Mouse (Mus musculus): ENCODE data around the gene Reep6.

Gene Reep6

GRCm38 (mm10) chr10:80314494-80315001 lies 15.2 kb upstream of the Reep6 start:
- no peak for DNase-seq (ENCODE audit: low read depth, low spot score)
- H3K36me3 ChIP-seq (ENCODE audit: control insufficient read depth, insufficient read depth, low read length, poor library complexity, severe bottlenecking) = no peaks in the 10 kb centered on the region; the same call in 1 of the 2 replicates
- no peaks in the 10 kb centered on the region for H3K27me3 ChIP-seq (ENCODE audit: control insufficient read depth, insufficient read depth, low read length, poor library complexity, severe bottlenecking)

- no peaks in the 10 kb centered on the region; the same call in 1 of the 2 replicates for H3K36me3 ChIP-seq (ENCODE audit: control insufficient read depth, insufficient read depth, low read length, poor library complexity, severe bottlenecking)
- H3K27me3 ChIP-seq (ENCODE audit: control insufficient read depth, insufficient read depth, low read length, poor library complexity, severe bottlenecking) = no peaks in the 10 kb centered on the region
- DNase-seq (ENCODE audit: low read depth, low spot score) = no peak
Measured at GRCm38 (mm10) chr10:80315315-80315714, 14.4 kb upstream of the Reep6 start.

DNA sequence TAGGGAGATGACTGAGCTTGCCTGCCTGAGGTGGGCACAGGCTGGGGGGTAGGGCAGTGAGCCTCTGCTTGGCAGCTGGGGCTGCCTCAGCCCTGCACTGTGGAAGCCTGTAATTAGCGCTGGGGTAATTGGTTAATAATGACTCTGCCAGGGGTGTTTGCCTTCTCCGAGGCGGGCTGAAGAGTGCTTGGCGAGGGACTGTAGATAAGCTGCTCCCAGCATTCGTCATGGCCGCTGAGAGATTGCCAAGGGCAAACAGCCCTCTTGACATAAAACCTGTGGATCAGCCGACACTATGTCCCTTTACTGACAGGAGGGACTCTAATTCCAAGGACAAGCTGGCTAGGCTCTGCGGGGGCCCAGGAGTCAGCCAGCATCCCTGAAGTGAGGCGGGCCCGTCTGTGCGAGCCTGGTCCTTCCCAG lies 13.4 kb upstream of the Reep6 start:
- no peaks in the 10 kb centered on the region for H3K27me3 ChIP-seq (ENCODE audit: control insufficient read depth, insufficient read depth, low read length, poor library complexity, severe bottlenecking)
- DNase-seq (ENCODE audit: low read depth, low spot score) = no peak
- no peaks in the 10 kb centered on the region; the same call in 1 of the 2 replicates for H3K36me3 ChIP-seq (ENCODE audit: control insufficient read depth, insufficient read depth, low read length, poor library complexity, severe bottlenecking)

GRCm38 (mm10) chr10:80317011-80317410 lies 12.7 kb upstream of the Reep6 start:
- H3K36me3 ChIP-seq (ENCODE audit: control insufficient read depth, insufficient read depth, low read length, poor library complexity, severe bottlenecking) = no peaks in the 10 kb centered on the region; the same call in 1 of the 2 replicates
- DNase-seq (ENCODE audit: low read depth, low spot score) = no peak
- H3K27me3 ChIP-seq (ENCODE audit: control insufficient read depth, insufficient read depth, low read length, poor library complexity, severe bottlenecking) = no peaks in the 10 kb centered on the region

DNA sequence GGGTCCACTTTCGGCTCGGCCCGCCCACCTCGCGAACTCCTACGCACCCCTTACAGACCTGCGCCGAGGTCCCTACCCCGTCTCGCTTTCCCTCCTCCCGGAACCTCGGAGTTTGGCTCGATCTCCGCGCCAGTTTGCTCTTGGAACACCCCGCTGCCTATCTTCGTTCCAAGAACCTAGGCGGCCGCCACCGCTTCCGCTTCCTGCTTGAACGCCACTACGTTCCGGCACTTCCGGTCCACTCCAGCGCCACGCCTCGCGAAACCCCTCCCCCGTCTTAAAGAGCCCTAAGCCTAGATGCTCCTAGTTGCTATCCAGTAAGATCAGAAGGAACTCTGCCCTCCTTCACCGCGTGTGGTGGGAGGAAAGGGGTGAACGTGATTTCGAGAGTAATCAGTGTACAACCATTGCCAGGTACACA lies 9.4 kb upstream of the Reep6 start, which contains the start of gene 2310011J03Rik:
Gene 2310011J03Rik (minus strand): TSS at position 198 of the 421 bp plus-strand sequence.
- DNase-seq (ENCODE audit: low read depth, low spot score) = peak; percentile 91
- H3K27me3 ChIP-seq (ENCODE audit: control insufficient read depth, insufficient read depth, low read length, poor library complexity, severe bottlenecking) = no peaks in the 10 kb centered on the region
- no peaks in the 10 kb centered on the region; the same call in 1 of the 2 replicates for H3K36me3 ChIP-seq (ENCODE audit: control insufficient read depth, insufficient read depth, low read length, poor library complexity, severe bottlenecking)

DNA sequence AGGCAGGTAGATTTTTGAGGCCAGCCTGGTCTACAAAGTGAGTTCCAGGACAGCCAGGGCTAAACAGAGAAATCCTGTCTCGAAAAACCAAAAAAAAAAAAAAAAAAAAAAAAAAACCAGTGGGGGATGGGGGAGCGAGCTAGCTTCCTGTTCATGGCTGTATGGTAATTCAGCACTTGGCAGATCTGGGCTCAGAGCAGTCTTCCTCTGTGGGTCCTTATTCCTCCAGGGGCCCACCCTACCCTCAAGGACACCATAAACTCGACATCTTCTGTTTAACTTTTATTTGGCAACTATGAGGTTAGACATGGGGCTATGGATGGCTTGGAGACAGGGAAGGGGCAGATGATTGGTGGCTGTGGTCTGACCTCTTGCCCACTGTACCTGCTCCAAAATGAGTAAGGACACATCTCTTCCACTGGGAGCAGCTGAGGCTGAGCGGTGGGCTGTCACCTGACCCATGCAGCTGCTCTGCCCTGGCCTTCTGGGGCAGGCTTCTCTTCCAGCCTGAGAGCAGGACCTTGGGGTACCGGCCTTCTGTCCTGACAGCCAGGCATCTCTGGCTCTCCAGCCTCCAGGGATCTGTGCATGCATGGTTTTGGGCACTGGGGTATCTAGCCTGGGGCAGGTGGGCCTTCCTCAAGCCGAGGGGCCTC lies 8.6 kb upstream of the Reep6 start:
- DNase-seq (ENCODE audit: low read depth, low spot score) = no peak
- Histone ChIP-seq H3K36me3 (ENCODE audit: control insufficient read depth, insufficient read depth, low read length, poor library complexity, severe bottlenecking) (no peaks in the 10 kb centered on the region; the same call in 1 of the 2 replicates), H3K27me3 (ENCODE audit: control insufficient read depth, insufficient read depth, low read length, poor library complexity, severe bottlenecking) (no peaks in the 10 kb centered on the region)

GRCm38 (mm10) chr10:80321670-80322581 lies 7.8 kb upstream of the Reep6 start:
- Histone ChIP-seq H3K27me3 (ENCODE audit: control insufficient read depth, insufficient read depth, low read length, poor library complexity, severe bottlenecking) (no peaks in the 10 kb centered on the region), H3K36me3 (ENCODE audit: control insufficient read depth, insufficient read depth, low read length, poor library complexity, severe bottlenecking) (no peaks in the 10 kb centered on the region; the same call in 1 of the 2 replicates)
- DNase-seq (ENCODE audit: low read depth, low spot score) = no peak

GRCm38 (mm10) chr10:80322811-80323211 lies 6.9 kb upstream of the Reep6 start:
- H3K27me3 ChIP-seq (ENCODE audit: control insufficient read depth, insufficient read depth, low read length, poor library complexity, severe bottlenecking) = no peaks in the 10 kb centered on the region
- H3K36me3 ChIP-seq (ENCODE audit: control insufficient read depth, insufficient read depth, low read length, poor library complexity, severe bottlenecking) = no peaks in the 10 kb centered on the region
- DNase-seq (ENCODE audit: low read depth, low spot score) = peak; percentile 56

GRCm38 (mm10) chr10:80323261-80324119 lies 6.3 kb upstream of the Reep6 start:
- peak; percentile 80 for DNase-seq (ENCODE audit: low read depth, low spot score)
- H3K36me3 ChIP-seq (ENCODE audit: control insufficient read depth, insufficient read depth, low read length, poor library complexity, severe bottlenecking) = no peaks in the 10 kb centered on the region

GRCm38 (mm10) chr10:80324120-80325037 lies 5.4 kb upstream of the Reep6 start:
- DNase-seq (ENCODE audit: low read depth, low spot score) = no peak
- Histone ChIP-seq H3K36me3 (ENCODE audit: control insufficient read depth, insufficient read depth, low read length, poor library complexity, severe bottlenecking) (no peaks in the 10 kb centered on the region), H3K27me3 (ENCODE audit: control insufficient read depth, insufficient read depth, low read length, poor library complexity, severe bottlenecking) (no peaks in the 10 kb centered on the region)

More at GRCm38 (mm10) chr10:80323261-80324119, 6.3 kb upstream of the Reep6 start:
- no peaks in the 10 kb centered on the region for H3K27me3 ChIP-seq (ENCODE audit: control insufficient read depth, insufficient read depth, low read length, poor library complexity, severe bottlenecking)

GRCm38 (mm10) chr10:80325045-80325444 lies 4.7 kb upstream of the Reep6 start:
- H3K27me3 ChIP-seq (ENCODE audit: control insufficient read depth, insufficient read depth, low read length, poor library complexity, severe bottlenecking) = no peaks in the 10 kb centered on the region
- DNase-seq (ENCODE audit: low read depth, low spot score) = no peak
- H3K36me3 ChIP-seq (ENCODE audit: control insufficient read depth, insufficient read depth, low read length, poor library complexity, severe bottlenecking) = no peaks in the 10 kb centered on the region

GRCm38 (mm10) chr10:80330084-80330483 lies 331 bp downstream of the Reep6 start:
- Histone ChIP-seq H3K36me3 (ENCODE audit: control insufficient read depth, insufficient read depth, low read length, poor library complexity, severe bottlenecking) (no peaks in the 10 kb centered on the region), H3K27me3 (ENCODE audit: control insufficient read depth, insufficient read depth, low read length, poor library complexity, severe bottlenecking) (no peaks in the 10 kb centered on the region)
- DNase-seq (ENCODE audit: low read depth, low spot score) = no peak

DNA sequence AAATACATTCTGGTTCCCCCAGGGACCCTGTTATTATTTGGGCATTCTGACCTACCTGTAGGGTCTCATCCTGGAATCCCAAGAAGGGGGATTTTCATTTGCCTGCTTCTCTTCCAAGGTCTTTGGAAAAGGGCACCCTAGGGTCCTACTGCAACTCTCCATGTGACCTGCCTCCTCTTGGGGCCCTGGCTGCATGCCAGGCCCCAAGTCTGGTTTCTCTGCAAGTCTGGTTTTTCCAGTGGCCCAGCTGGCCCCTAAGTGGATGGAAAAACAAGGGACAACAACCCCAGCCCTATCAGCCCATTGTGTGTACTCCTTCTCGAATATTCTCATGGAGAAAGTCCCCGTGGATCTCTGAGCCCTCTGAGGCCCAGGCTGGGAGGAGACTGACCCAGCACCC lies 1.1 kb downstream of the Reep6 start:
- H3K36me3 ChIP-seq (ENCODE audit: control insufficient read depth, insufficient read depth, low read length, poor library complexity, severe bottlenecking) = no peaks in the 10 kb centered on the region
- no peak for DNase-seq (ENCODE audit: low read depth, low spot score)
- no peaks in the 10 kb centered on the region for H3K27me3 ChIP-seq (ENCODE audit: control insufficient read depth, insufficient read depth, low read length, poor library complexity, severe bottlenecking)
